Mouse (Mus musculus) thymus, adult 2 months (tissue): ENCODE data around the gene Slc25a42.

Experiments
- CTCF ChIP-seq: fragments of 200-500 bp; IDR thresholded peaks from 2 replicates; pipeline ENCODE4 v1.5.1; 2012; ENCODE audit warnings: mild to moderate bottlenecking, control low read depth, low read length, moderate library complexity, borderline replicate concordance; ENCODE audit not compliant: control insufficient read depth, poor library complexity, insufficient read depth; ENCODE audit errors: extremely low read depth
- POLR2A ChIP-seq: fragments of 200-500 bp; IDR thresholded peaks from 2 replicates; pipeline ENCODE4 v1.6.1; 2012; ENCODE audit warnings: mild to moderate bottlenecking, low read length, control low read depth, moderate library complexity; ENCODE audit not compliant: control insufficient read depth, poor library complexity, insufficient read depth; ENCODE audit errors: extremely low read depth

- TF ChIP-seq CTCF = peak; percentile 98
- TF ChIP-seq POLR2A = no peak
Measured at GRCm38 (mm10) chr8:70166504-70167110, 45.5 kb downstream of the Slc25a42 start.
